Mouse (Mus musculus) testis, adult 2 months (tissue): Measurements from ENCODE around the gene Mreg. TPM values are rescaled to one million over a fixed set of nuclear protein-coding genes. Genes with fewer than 3 reads are reported as not detected.

Experiments used
- H3K27ac ChIP-seq: fragments of 200-500 bp; 2 replicates; pipeline ENCODE4 v1.5.1; 2012; ENCODE audit warnings: low read depth, low read length; ENCODE audit not compliant: control insufficient read depth, insufficient read depth
- H3K27me3 ChIP-seq: fragments of 200-500 bp; 2 replicates; pipeline ENCODE4 v1.6.1; 2012; ENCODE audit warnings: mild to moderate bottlenecking, low read length, moderate library complexity; ENCODE audit not compliant: control insufficient read depth, insufficient read depth
- H3K36me3 ChIP-seq: fragments of 200-500 bp; 2 replicates; pipeline ENCODE4 v1.6.1; 2012; ENCODE audit warnings: mild to moderate bottlenecking, low read length; ENCODE audit not compliant: control insufficient read depth, insufficient read depth
- H3K4me1 ChIP-seq: fragments of 200-500 bp; 2 replicates; pipeline ENCODE4 v1.6.1; 2012; ENCODE audit warnings: low read length; ENCODE audit not compliant: control insufficient read depth, insufficient read depth
- H3K4me3 ChIP-seq: fragments of 200-500 bp; 2 replicates; pipeline ENCODE4 v1.5.1; 2012; ENCODE audit warnings: low read depth, mild to moderate bottlenecking, low read length, moderate library complexity, mixed read lengths; ENCODE audit not compliant: control insufficient read depth
- CTCF ChIP-seq: fragments of 200-500 bp; IDR thresholded peaks from 2 replicates; pipeline ENCODE4 v1.5.1; 2012; ENCODE audit warnings: low read depth, mild to moderate bottlenecking, inconsistent platforms, low read length, moderate library complexity; ENCODE audit not compliant: control insufficient read depth, insufficient read depth, insufficient replicate concordance
- POLR2A ChIP-seq: fragments of 200-500 bp; IDR thresholded peaks from 2 replicates; pipeline ENCODE4 v1.6.1; 2012; ENCODE audit warnings: low read depth, mild to moderate bottlenecking, inconsistent platforms, low read length, moderate library complexity; ENCODE audit not compliant: control insufficient read depth
- polyA plus RNA-seq: library from polyadenylated mRNA; depleted of rRNA; stranded (reverse); fragments of >200 nt; gene quantifications from 2 replicates; pipeline ENCODE4 v1.2.3, GENCODE M21; 2012

The Mreg gene
- polyA plus RNA-seq, 1 experiment = 8.1 TPM

DNA sequence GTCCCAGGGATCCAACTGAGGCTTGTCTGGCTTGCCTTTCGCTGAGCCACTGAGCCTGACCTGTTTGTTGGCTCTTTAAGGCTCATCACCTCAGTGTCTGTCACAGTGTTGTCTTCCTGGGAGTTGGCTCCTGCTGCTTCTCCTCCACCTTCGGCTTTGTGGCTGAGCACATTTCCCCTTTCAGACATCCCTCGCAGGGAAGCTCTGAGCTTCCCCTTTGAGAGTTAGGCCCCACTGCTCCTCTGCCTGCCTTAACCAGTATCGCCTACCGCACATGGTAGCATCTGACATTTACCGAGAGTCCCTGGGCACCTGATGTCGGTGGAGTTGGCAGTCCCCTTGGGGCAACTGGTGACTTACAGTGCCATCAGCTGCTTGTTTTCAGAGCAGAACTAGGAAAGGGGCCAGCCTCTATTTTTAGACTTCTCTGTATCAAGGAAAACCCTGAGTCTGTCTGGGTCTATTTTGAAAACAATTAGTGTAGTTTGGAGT is 2.4 kb upstream of the Mreg start:
- H3K27ac ChIP-seq = no peak overlapping the region
- no peak for TF ChIP-seq POLR2A
- TF ChIP-seq CTCF = no peak
- peaks cover 9% of the 10 kb centered on the region for H3K4me1 ChIP-seq
- H3K4me3 ChIP-seq = no peak overlapping the region
- H3K27me3 ChIP-seq = no peaks in the 10 kb centered on the region
- H3K36me3 ChIP-seq = no peaks in the 10 kb centered on the region

DNA sequence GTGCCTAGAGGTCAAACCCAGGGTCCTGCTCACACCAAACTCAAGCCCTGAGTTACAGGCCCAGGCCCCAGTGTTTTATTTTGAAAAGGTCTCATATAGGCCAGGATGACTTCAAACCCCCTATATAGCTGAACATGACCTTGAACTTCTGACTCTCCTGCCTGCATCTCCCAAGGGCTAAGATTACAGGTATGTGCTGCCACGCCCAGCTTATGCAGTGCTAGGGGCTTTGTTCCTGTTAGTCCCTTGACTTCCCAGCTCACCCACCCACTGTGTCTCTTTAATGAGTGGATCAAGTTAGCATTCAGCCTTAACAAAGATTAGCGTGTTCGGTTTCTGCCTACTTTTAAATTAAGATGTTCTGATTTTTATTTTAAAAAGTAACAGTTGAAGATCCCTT is 1.8 kb upstream of the Mreg start:
- no peak overlapping the region for H3K27ac ChIP-seq
- H3K36me3 ChIP-seq = no peaks in the 10 kb centered on the region
- H3K27me3 ChIP-seq = no peaks in the 10 kb centered on the region
- TF ChIP-seq POLR2A = no peak
- no peak for TF ChIP-seq CTCF
- no peak overlapping the region for H3K4me3 ChIP-seq
- H3K4me1 ChIP-seq = peaks cover 9% of the 10 kb centered on the region

DNA sequence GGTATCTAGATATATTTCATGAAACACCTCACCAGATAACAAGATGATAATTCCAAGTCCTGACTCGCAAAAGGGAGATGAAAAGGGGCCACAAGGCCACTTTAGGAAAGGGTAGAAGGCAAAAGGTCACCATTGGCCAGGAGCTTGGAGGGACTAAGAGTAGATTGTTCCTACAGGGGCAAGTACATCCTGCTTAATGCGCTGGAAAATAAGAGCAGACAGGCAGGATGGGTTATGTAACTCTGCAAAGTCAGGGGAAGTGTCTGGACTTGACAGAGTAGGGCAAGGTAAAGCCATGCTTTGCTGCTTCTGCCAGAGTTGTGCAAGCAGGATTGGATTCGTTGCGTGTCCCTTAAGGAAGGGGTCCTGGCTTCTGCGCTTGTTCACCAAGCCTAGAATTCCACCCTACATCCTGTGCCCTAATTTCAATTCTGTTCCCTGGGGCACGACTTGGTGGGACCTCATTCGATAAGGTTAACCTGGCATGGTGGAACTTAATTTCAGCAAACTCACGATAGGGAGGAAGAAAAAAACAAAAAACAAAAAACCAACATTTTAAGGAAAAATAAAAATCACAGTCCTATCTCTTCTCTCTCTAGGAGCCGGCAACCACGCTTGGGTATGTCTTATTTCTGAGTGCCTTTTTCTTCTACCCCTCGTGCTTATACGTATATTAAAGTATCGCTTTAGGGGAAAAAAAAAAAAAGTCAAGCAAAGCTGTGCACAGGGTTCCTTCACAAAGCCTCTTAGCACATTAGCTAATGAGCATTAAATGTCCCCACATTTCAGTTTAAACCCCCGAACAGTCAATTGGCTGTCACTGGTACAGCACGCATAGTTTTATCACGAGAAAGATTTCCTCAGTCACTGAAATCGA is 1.1 kb downstream of the Mreg start:
- Histone ChIP-seq H3K36me3 (no peaks in the 10 kb centered on the region), H3K27me3 (no peaks in the 10 kb centered on the region), H3K4me3 (peak overlapping the region; percentile 90), H3K4me1 (peaks cover 9% of the 10 kb centered on the region), H3K27ac (peak overlapping the region; percentile 56)
- TF ChIP-seq POLR2A (no peak), CTCF (no peak)

DNA sequence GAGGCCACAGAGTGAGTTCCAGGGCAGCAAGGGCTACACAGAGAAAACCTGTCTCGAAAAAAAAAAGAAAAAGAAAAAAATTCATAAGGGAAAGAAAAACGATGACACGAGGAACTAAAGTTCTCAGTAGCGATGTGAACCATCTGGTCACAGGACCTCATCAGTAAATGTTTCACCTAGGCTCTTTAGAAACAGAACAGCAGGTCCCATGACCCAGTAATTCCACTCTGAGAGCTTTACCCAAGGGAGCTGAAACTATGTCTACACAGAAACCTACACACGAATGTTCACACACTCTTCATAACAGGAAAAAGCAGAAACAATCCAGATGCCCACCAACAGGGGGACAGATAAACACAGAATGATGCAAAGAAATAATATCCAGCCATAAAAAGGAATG is 4.0 kb downstream of the Mreg start:
- Histone ChIP-seq H3K36me3 (no peaks in the 10 kb centered on the region), H3K27me3 (no peaks in the 10 kb centered on the region), H3K27ac (no peak overlapping the region), H3K4me3 (no peak overlapping the region), H3K4me1 (peaks cover 5% of the 10 kb centered on the region)
- TF ChIP-seq POLR2A (no peak), CTCF (no peak)

DNA sequence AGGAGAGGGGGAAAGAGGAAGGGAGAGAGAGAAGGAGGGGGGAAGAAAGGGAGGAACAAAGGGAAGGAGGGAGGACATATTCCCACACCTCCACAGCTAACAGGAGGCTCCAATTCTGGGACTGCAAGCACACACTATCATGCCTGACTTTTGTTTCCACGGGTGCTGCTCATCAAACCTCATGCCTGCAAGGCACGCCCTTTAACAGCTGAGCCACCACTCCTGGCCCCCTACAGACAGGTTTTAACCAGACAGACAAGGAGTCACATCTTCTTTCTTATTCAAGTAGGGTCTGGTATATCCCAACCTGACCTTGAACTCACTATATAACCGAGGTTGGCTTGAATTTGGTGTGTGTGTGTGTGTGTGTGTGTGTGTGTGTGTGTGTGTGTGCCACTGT is 7.0 kb downstream of the Mreg start:
- Histone ChIP-seq H3K36me3 (no peaks in the 10 kb centered on the region), H3K4me1 (no peaks in the 10 kb centered on the region), H3K27me3 (no peaks in the 10 kb centered on the region), H3K27ac (no peak overlapping the region), H3K4me3 (no peak overlapping the region)
- TF ChIP-seq CTCF (no peak), POLR2A (no peak)

DNA sequence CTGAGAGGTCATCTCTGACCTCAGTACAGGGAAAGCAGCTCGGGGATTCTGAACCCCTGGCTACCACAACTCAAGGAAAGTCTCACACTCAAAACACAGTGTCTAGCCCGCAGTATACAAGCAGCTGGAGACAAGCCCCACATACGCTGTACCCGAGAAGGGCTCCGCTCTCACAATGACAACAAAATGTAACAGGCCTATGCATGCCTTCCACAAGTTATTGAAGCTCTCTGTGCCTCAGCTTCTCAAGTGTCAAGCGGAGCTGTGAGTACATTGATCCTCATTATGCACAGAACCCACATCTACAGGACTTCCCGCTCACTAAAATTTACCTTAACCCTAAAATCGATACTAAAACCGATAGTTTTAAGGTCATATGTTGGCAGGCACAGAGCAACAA is 8.9 kb downstream of the Mreg start:
- Histone ChIP-seq H3K4me1 (no peaks in the 10 kb centered on the region), H3K36me3 (no peaks in the 10 kb centered on the region)
- no peak for TF ChIP-seq POLR2A
- TF ChIP-seq CTCF = no peak

DNA sequence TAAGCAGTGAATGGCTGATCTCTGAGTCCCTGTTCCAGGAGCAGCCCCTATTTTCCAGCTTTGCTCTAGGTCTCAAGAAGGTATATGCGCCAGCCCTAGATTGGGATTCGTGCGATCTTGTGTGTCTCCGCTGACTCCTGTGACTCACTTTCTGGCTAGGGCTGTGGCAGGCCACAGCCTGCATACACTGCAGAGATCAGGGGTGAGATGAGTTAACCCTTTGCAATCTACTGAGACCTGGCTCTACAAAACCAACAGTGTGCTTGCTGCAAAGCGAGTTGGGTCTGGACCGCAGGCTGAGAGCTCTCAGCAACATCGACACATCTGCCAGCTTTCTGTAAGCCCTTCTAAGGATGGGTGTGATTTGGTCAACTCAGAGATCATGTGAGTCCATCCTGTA is 9.4 kb downstream of the Mreg start:
- no peaks in the 10 kb centered on the region for H3K27me3 ChIP-seq
- H3K4me1 ChIP-seq = no peaks in the 10 kb centered on the region
- no peak overlapping the region for H3K4me3 ChIP-seq
- TF ChIP-seq CTCF = no peak
- no peak for TF ChIP-seq POLR2A
- no peaks in the 10 kb centered on the region for H3K36me3 ChIP-seq
- H3K27ac ChIP-seq = no peak overlapping the region

More for the DNA sequence above, 8.9 kb downstream of the Mreg start:
- no peak overlapping the region for H3K4me3 ChIP-seq
- no peak overlapping the region for H3K27ac ChIP-seq
- no peaks in the 10 kb centered on the region for H3K27me3 ChIP-seq
